Mouse (Mus musculus): Measurements from ENCODE around the gene Lmx1b. TPM values are rescaled to one million over a fixed set of nuclear protein-coding genes. Genes with fewer than 3 reads are reported as not detected.
A peak's percentile ranks its signal among the peaks of the same experiment; 100 is the strongest.

Gene Lmx1b
- polyA plus RNA-seq, 1 experiment from 2014 or later: not detected

DNA sequence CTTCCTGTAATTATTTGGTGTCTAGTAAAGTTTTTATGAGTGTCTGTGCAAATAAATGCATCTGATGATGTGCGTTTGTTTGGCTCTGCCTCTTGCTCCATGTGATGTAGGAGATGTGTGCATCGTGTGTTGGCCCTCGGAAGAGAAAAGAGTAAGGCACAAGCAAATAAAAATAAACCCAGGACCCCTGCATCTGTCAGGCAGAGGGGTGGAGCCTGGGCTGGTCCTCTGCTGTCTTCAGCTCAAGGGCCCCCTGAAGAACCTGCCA, 5.9 kb upstream of the Lmx1b start:
- H3K9me3 ChIP-seq (ENCODE audit: control insufficient read depth, low read length): no peaks in the 10 kb centered on the region
- WGBS: 7% methylated on average over 3 of the region's 3 CpGs
- no peak for ATAC-seq (ENCODE audit: low read depth)
- H3K27ac ChIP-seq (ENCODE audit: low read length): no peak overlapping the region
- H3K27me3 ChIP-seq (ENCODE audit: control insufficient read depth, insufficient read depth, low read depth, low read length): peaks cover 68% of the 10 kb centered on the region
- no peak overlapping the region for H3K4me3 ChIP-seq (ENCODE audit: low read length)
- H3K36me3 ChIP-seq (ENCODE audit: control insufficient read depth, insufficient read depth, low read length): no peaks in the 10 kb centered on the region
- no peaks in the 10 kb centered on the region; the same call in 1 of the 2 replicates for H3K4me1 ChIP-seq (replicated peaks; ENCODE audit: control insufficient read depth, insufficient read depth, low read length)
- H3K4me2 ChIP-seq (ENCODE audit: low read depth, low read length): no peak overlapping the region
- no peak overlapping the region for H3K9ac ChIP-seq (ENCODE audit: low read length)

GRCm38 (mm10) chr2:33645538-33646282, 5.4 kb upstream of the Lmx1b start:
- Histone ChIP-seq H3K4me3 (ENCODE audit: low read length) (no peak overlapping the region), H3K36me3 (ENCODE audit: control insufficient read depth, insufficient read depth, low read length) (no peaks in the 10 kb centered on the region), H3K4me1 (replicated peaks; ENCODE audit: control insufficient read depth, insufficient read depth, low read length) (peaks cover 4% of the 10 kb centered on the region), H3K4me2 (ENCODE audit: low read depth, low read length) (no peak overlapping the region), H3K9me3 (ENCODE audit: control insufficient read depth, low read length) (no peaks in the 10 kb centered on the region), H3K27ac (ENCODE audit: low read length) (no peak overlapping the region), H3K9ac (ENCODE audit: low read length) (no peak overlapping the region), H3K27me3 (ENCODE audit: control insufficient read depth, insufficient read depth, low read depth, low read length) (peaks cover 73% of the 10 kb centered on the region)
- WGBS: 3% methylated on average over 15 of the region's 15 CpGs
- no peak for ATAC-seq (ENCODE audit: low read depth)

- H3K4me2 ChIP-seq (ENCODE audit: low read depth, low read length): no peak overlapping the region
- H3K9ac ChIP-seq (ENCODE audit: low read length): no peak overlapping the region
- peaks cover 12% of the 10 kb centered on the region for H3K4me1 ChIP-seq (replicated peaks; ENCODE audit: control insufficient read depth, insufficient read depth, low read length)
- H3K36me3 ChIP-seq (ENCODE audit: control insufficient read depth, insufficient read depth, low read length): no peaks in the 10 kb centered on the region
- H3K27ac ChIP-seq (ENCODE audit: low read length): no peak overlapping the region
- peaks cover 90% of the 10 kb centered on the region for H3K27me3 ChIP-seq (ENCODE audit: control insufficient read depth, insufficient read depth, low read depth, low read length)
- H3K4me3 ChIP-seq (ENCODE audit: low read length): no peak overlapping the region
- 8% methylated on average over 50 of the region's 50 CpGs for WGBS
- no peak for ATAC-seq (ENCODE audit: low read depth)
- H3K9me3 ChIP-seq (ENCODE audit: control insufficient read depth, low read length): no peaks in the 10 kb centered on the region
These were observed 3.7 kb upstream of the Lmx1b start for GRCm38 (mm10) chr2:33643721-33644713.

GRCm38 (mm10) chr2:33642650-33643458, 2.5 kb upstream of the Lmx1b start:
- 3% methylated on average over 42 of the region's 42 CpGs for WGBS
- no peak overlapping the region for H3K9ac ChIP-seq (ENCODE audit: low read length)
- H3K36me3 ChIP-seq (ENCODE audit: control insufficient read depth, insufficient read depth, low read length): no peaks in the 10 kb centered on the region
- no peak overlapping the region for H3K4me3 ChIP-seq (ENCODE audit: low read length)
- no peak overlapping the region for H3K4me2 ChIP-seq (ENCODE audit: low read depth, low read length)
- peaks cover 12% of the 10 kb centered on the region for H3K4me1 ChIP-seq (replicated peaks; ENCODE audit: control insufficient read depth, insufficient read depth, low read length)
- peaks cover 100% of the 10 kb centered on the region for H3K27me3 ChIP-seq (ENCODE audit: control insufficient read depth, insufficient read depth, low read depth, low read length)
- peak; percentile 57; the same call in 1 of the 2 replicates for ATAC-seq (ENCODE audit: low read depth)
- H3K9me3 ChIP-seq (ENCODE audit: control insufficient read depth, low read length): no peaks in the 10 kb centered on the region
- H3K27ac ChIP-seq (ENCODE audit: low read length): no peak overlapping the region

DNA sequence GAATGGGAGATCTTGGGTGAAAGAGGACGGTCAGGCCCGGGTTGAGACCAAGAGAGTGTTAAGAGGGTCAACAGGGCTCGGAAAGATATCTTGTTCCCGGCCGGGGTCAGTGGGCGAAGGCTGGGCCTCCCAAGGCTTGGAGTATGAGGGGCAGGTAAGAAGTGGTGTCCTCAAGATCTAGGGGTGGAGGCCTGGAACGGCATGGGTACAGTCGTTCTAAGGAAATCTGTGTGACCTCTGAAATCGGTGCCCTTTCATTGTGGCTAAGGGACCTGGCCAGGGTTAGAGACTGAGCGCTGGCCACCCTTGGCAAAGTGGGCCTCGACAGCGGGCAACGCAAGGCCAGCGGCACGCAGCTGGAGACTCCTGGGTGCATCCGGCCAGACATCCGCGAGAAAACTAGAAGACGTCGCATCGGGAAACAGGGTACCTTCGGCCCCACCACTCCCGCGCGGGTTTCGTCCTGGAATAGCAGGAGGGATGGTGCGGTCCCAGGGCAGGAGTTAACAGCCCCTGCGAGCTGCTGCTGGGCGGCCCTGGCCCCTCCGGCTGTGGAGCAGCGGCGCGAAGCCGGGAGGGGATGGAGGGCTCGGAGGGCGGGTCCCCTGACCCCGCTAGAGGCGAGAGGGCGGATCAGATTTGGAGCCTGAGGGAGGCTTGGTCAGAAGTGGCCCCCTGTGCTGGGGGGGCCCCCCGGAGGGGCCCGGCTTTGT, 1.7 kb upstream of the Lmx1b start:
- Histone ChIP-seq H3K4me3 (ENCODE audit: low read length) (peak overlapping the region; percentile 9; the same call in 1 of the 2 replicates), H3K4me2 (ENCODE audit: low read depth, low read length) (no peak overlapping the region), H3K4me1 (replicated peaks; ENCODE audit: control insufficient read depth, insufficient read depth, low read length) (peaks cover 12% of the 10 kb centered on the region), H3K9ac (ENCODE audit: low read length) (no peak overlapping the region), H3K27me3 (ENCODE audit: control insufficient read depth, insufficient read depth, low read depth, low read length) (peaks cover 100% of the 10 kb centered on the region), H3K36me3 (ENCODE audit: control insufficient read depth, insufficient read depth, low read length) (no peaks in the 10 kb centered on the region), H3K9me3 (ENCODE audit: control insufficient read depth, low read length) (no peaks in the 10 kb centered on the region), H3K27ac (ENCODE audit: low read length) (no peak overlapping the region)
- WGBS: 1% methylated on average over 38 of the region's 41 CpGs
- no peak for ATAC-seq (ENCODE audit: low read depth)

DNA sequence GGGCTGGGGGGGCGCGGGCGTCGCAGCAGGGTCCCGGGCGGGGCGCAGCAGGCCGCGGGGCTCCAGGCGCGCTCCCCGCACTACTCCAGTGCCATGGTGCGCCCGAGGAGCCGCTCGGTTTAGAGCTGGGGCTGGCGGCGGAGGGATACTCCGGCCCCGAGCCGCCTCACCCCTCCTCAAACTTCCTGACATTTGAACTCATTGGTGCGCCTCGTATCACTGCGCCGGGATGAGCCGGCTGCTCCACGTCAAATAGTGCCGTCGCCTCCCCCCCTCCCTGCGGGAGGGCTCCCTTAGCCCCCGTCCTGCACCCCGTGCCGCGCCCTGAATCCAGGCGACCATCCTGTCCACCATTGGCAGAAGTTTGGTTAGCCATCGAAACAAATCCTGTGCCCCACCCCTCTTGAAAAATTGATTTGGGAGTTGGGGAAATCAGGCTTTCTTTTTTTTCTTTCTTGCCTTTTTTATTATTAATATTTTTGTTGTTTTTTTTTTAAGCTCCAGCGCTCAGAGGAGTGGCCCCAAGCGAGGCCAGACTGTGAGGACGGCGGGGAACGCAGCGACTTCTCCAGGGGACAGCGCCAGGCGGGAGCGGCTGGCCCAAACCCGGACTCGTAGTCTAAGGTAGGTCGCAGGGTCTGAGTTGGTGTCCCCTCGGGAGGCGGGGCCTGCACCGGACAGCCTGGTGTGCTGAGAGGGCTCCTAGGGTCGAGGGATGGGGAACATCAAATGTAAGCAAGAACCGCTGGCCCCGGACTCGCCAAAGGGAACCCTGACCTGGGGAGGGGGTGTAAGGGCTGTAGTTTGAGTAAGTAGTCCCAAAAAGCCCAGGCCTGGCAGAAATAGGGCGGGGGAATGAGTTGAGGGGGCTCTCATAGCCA, 907 bp upstream of the Lmx1b start:
- Histone ChIP-seq H3K4me2 (ENCODE audit: low read depth, low read length) (peak overlapping the region; percentile 78), H3K9me3 (ENCODE audit: control insufficient read depth, low read length) (no peaks in the 10 kb centered on the region), H3K4me1 (replicated peaks; ENCODE audit: control insufficient read depth, insufficient read depth, low read length) (peaks cover 17% of the 10 kb centered on the region), H3K27me3 (ENCODE audit: control insufficient read depth, insufficient read depth, low read depth, low read length) (peaks cover 97% of the 10 kb centered on the region), H3K36me3 (ENCODE audit: control insufficient read depth, insufficient read depth, low read length) (no peaks in the 10 kb centered on the region), H3K4me3 (ENCODE audit: low read length) (peak overlapping the region; percentile 51), H3K27ac (ENCODE audit: low read length) (no peak overlapping the region), H3K9ac (ENCODE audit: low read length) (peak overlapping the region; percentile 9; the same call in 1 of the 2 replicates)
- WGBS: 3% methylated on average over 38 of the region's 56 CpGs
- ATAC-seq (ENCODE audit: low read depth): no peak

- peak; percentile 24 for ATAC-seq (ENCODE audit: low read depth)
- peaks cover 97% of the 10 kb centered on the region for H3K27me3 ChIP-seq (ENCODE audit: control insufficient read depth, insufficient read depth, low read depth, low read length)
- no peaks in the 10 kb centered on the region for H3K9me3 ChIP-seq (ENCODE audit: control insufficient read depth, low read length)
- peak overlapping the region; percentile 23 for H3K4me3 ChIP-seq (ENCODE audit: low read length)
- H3K4me1 ChIP-seq (replicated peaks; ENCODE audit: control insufficient read depth, insufficient read depth, low read length): peaks cover 20% of the 10 kb centered on the region
- H3K27ac ChIP-seq (ENCODE audit: low read length): no peak overlapping the region
- no peaks in the 10 kb centered on the region for H3K36me3 ChIP-seq (ENCODE audit: control insufficient read depth, insufficient read depth, low read length)
- H3K9ac ChIP-seq (ENCODE audit: low read length): no peak overlapping the region
- H3K4me2 ChIP-seq (ENCODE audit: low read depth, low read length): peak overlapping the region; percentile 40
- WGBS: under 1% methylated on average over 70 of the region's 71 CpGs
These were observed 775 bp downstream of the Lmx1b start for GRCm38 (mm10) chr2:33639301-33640170.
